In genomic region chr16:14479641-14480040, GRCm38 (mm10) we compare ENCODE assay signal across 24 mouse cellular contexts.
"Had no signal": no experiment of that assay in that cellular context is flagged by ENCODE, and none has a peak within 500 bp of the region (broad histone marks: within the 10 kb centered on the region; RNA-seq: fewer than 3 reads in every experiment).

No protein-coding gene starts in this region.

- H3K27me3 ChIP-seq: heart, embryonic 15.5 days; hindbrain, embryonic 13.5 days; hindbrain, embryonic 15.5 days; kidney, embryonic 15.5 days; limb, embryonic 13.5 days; limb, embryonic 15.5 days; liver, embryonic 12.5 days had no signal

- H3K36me3 ChIP-seq: heart, embryonic 12.5 days; heart, embryonic 15.5 days; hindbrain, embryonic 15.5 days had no signal

- H3K4me1 ChIP-seq: heart, embryonic 12.5 days; heart, embryonic 15.5 days; hindbrain, embryonic 13.5 days; hindbrain, embryonic 15.5 days; kidney, embryonic 15.5 days; limb, embryonic 13.5 days; limb, embryonic 15.5 days had no signal

- H3K9me3 ChIP-seq: heart, embryonic 12.5 days; heart, embryonic 15.5 days; hindbrain, embryonic 13.5 days; hindbrain, embryonic 15.5 days; kidney, embryonic 15.5 days; limb, embryonic 13.5 days; limb, embryonic 15.5 days; liver, embryonic 12.5 days had no signal

- DNase-seq: gastrocnemius, postnatal 14 days; gastrocnemius, postnatal 36 days; heart, adult 18-20 months; heart, postnatal 14 days; kidney, adult 11 months; kidney, adult 2 months; kidney, adult 9 months; kidney, postnatal 14 days; kidney, postnatal 36 days; layer of hippocampus, adult 9-11 months; layer of hippocampus, postnatal 36 days; left cerebral cortex, postnatal 4 days had no signal

- H3K27ac ChIP-seq: heart, embryonic 15.5 days; hindbrain, embryonic 13.5 days; hindbrain, embryonic 15.5 days; hindbrain, postnatal 0 days; kidney, embryonic 15.5 days; kidney, postnatal 0 days; limb, embryonic 13.5 days; limb, embryonic 15.5 days; liver, embryonic 12.5 days; liver, embryonic 14.5 days had no signal

- H3K4me3 ChIP-seq: heart, embryonic 12.5 days; heart, embryonic 15.5 days; hindbrain, embryonic 13.5 days; hindbrain, embryonic 15.5 days; kidney, embryonic 15.5 days; limb, embryonic 13.5 days; limb, embryonic 15.5 days; liver, embryonic 12.5 days had no signal

- H3K9ac ChIP-seq: heart, embryonic 12.5 days; heart, embryonic 15.5 days; hindbrain, embryonic 13.5 days; hindbrain, embryonic 15.5 days; kidney, embryonic 15.5 days; limb, embryonic 13.5 days; limb, embryonic 15.5 days; liver, embryonic 12.5 days; liver, embryonic 14.5 days had no signal

- H3K4me2 ChIP-seq: heart, embryonic 12.5 days; heart, embryonic 15.5 days; hindbrain, embryonic 13.5 days; hindbrain, embryonic 15.5 days; kidney, embryonic 15.5 days; limb, embryonic 13.5 days; limb, embryonic 15.5 days; liver, embryonic 12.5 days had no signal

- ATAC-seq: hindbrain, postnatal 0 days; intestine, embryonic 16.5 days; liver, embryonic 12.5 days had no signal
